Mouse (Mus musculus) heart, embryonic 14.5 days (tissue): ENCODE results near the gene Lrrc27. TPM values are rescaled to one million over a fixed set of nuclear protein-coding genes. Genes with fewer than 3 reads are reported as not detected.

ENCODE experiments used
- ATAC-seq: fragments of 200-750 bp; cut with Nextera tagmentation; 2 replicates; pipeline ENCODE4 v1.8.0; 2017; ENCODE audit warnings: low read depth, moderate TSS enrichment; ENCODE audit not compliant: insufficient number of reproducible peaks, insufficient read depth, low FRiP score
- H3K27ac ChIP-seq, 2 experiments: fragments of 200-500 bp in 1 of 2; fragments of 300-500 bp in 1 of 2; sonication (generic) in 1 of 2; replicated peaks in 1 of 2; 2 replicates each; pipeline ENCODE4 v1.5.1; 2012 to 2014; ENCODE audit warnings: low read depth in 2 of 2, low read length in 2 of 2, control low read depth in 1 of 2, mild to moderate bottlenecking in 1 of 2, mixed read lengths in 1 of 2; ENCODE audit not compliant: control insufficient read depth in 1 of 2, insufficient read depth in 1 of 2
- H3K27me3 ChIP-seq: fragments of 300-500 bp; sonication (generic); 2 replicates; pipeline ENCODE4 v1.6.1; 2014; ENCODE audit warnings: mild to moderate bottlenecking, low read length, control low read depth; ENCODE audit not compliant: control insufficient read depth, insufficient read depth
- H3K36me3 ChIP-seq: fragments of 300-500 bp; sonication (generic); 2 replicates; pipeline ENCODE4 v1.6.1; 2014; ENCODE audit warnings: mild to moderate bottlenecking, control low read depth, low read length, mixed read lengths; ENCODE audit not compliant: control insufficient read depth, insufficient read depth
- H3K4me1 ChIP-seq, 2 experiments: fragments of 200-500 bp in 1 of 2; fragments of 300-500 bp in 1 of 2; sonication (generic) in 1 of 2; 2 replicates each; pipeline ENCODE4 v1.6.1; 2012 to 2014; ENCODE audit warnings: low read length in 2 of 2, control low read depth in 1 of 2, mixed read lengths in 1 of 2; ENCODE audit not compliant: control insufficient read depth in 2 of 2, insufficient read depth in 2 of 2
- H3K4me2 ChIP-seq: fragments of 300-500 bp; sonication (generic); 2 replicates; pipeline ENCODE4 v1.6.1; 2014; ENCODE audit warnings: mild to moderate bottlenecking, low read length
- H3K4me3 ChIP-seq, 2 experiments: fragments of 200-500 bp in 1 of 2; fragments of 300-500 bp in 1 of 2; sonication (generic) in 1 of 2; 2 replicates each; pipeline ENCODE4 v1.5.1; 2012 to 2014; ENCODE audit warnings: low read length in 2 of 2, mild to moderate bottlenecking in 2 of 2, control low read depth in 1 of 2, low read depth in 1 of 2, moderate library complexity in 1 of 2; ENCODE audit not compliant: control insufficient read depth in 1 of 2, insufficient read depth in 1 of 2
- H3K9ac ChIP-seq: fragments of 300-500 bp; sonication (generic); 2 replicates; pipeline ENCODE4 v1.6.1; 2014; ENCODE audit warnings: mild to moderate bottlenecking, low read length
- H3K9me3 ChIP-seq: fragments of 300-500 bp; sonication (generic); 2 replicates; pipeline ENCODE4 v1.6.1; 2016; ENCODE audit warnings: low read length, control low read depth; ENCODE audit not compliant: control insufficient read depth
- WGBS: fragments of 180-500 bp; shearing (Covaris S2); extraction: QIAGEN DNeasy Blood & Tissue Kit; methylation state at CpG from one replicate; pipeline ENCODE4 v1.1.7; 2014; 5-methylcytosine and 5-hydroxymethylcytosine counted together
- polyA plus RNA-seq: library from polyadenylated mRNA; unstranded; fragments of >200 nt; fragmentation: Nextera tagmentation; extraction: Ambion mirVana; gene quantifications from 2 replicates; pipeline ENCODE4 v1.2.1, GENCODE M21; 2014

The Lrrc27 gene
- polyA plus RNA-seq, 1 experiment from 2014 or later, result 2.7 TPM

GRCm38 (mm10) chr7:139214596-139215340 lies 2.0 kb downstream of the Lrrc27 start:
- WGBS, result 79% methylated on average over 14 of the region's 14 CpGs
- no peak overlapping the region for H3K9ac ChIP-seq
- peaks cover 11 to 24% of the 10 kb centered on the region in 2 experiments for H3K4me1 ChIP-seq
- no peaks in the 10 kb centered on the region for H3K36me3 ChIP-seq
- no peak overlapping the region for H3K4me2 ChIP-seq
- H3K4me3 ChIP-seq, result no peak overlapping the region
- H3K27me3 ChIP-seq, result no peaks in the 10 kb centered on the region
- no peak for ATAC-seq
- H3K27ac ChIP-seq, result no peak overlapping the region
- no peaks in the 10 kb centered on the region for H3K9me3 ChIP-seq

- no peak overlapping the region for H3K27ac ChIP-seq
- ATAC-seq, result no peak
- H3K9me3 ChIP-seq, result no peaks in the 10 kb centered on the region
- H3K27me3 ChIP-seq, result no peaks in the 10 kb centered on the region
- no peak overlapping the region for H3K4me2 ChIP-seq
- 56% methylated on average over 1 of the region's 1 CpGs for WGBS
- H3K9ac ChIP-seq, result no peak overlapping the region
- no peaks in the 10 kb centered on the region for H3K36me3 ChIP-seq
- peaks cover 11 to 24% of the 10 kb centered on the region in 2 experiments for H3K4me1 ChIP-seq
- no peak overlapping the region for H3K4me3 ChIP-seq
Measured at GRCm38 (mm10) chr7:139215516-139215915, 2.7 kb downstream of the Lrrc27 start.

GRCm38 (mm10) chr7:139215946-139216345 lies 3.2 kb downstream of the Lrrc27 start:
- 84% methylated on average over 7 of the region's 7 CpGs for WGBS
- H3K9me3 ChIP-seq, result no peaks in the 10 kb centered on the region
- H3K4me1 ChIP-seq, result peaks cover 11 to 24% of the 10 kb centered on the region in 2 experiments
- H3K9ac ChIP-seq, result no peak overlapping the region
- no peak for ATAC-seq
- no peaks in the 10 kb centered on the region for H3K27me3 ChIP-seq
- no peak overlapping the region for H3K4me2 ChIP-seq
- no peaks in the 10 kb centered on the region for H3K36me3 ChIP-seq
- H3K27ac ChIP-seq, result no peak overlapping the region
- no peak overlapping the region for H3K4me3 ChIP-seq

GRCm38 (mm10) chr7:139216464-139216863 lies 3.7 kb downstream of the Lrrc27 start:
- Histone ChIP-seq H3K4me2 (no peak overlapping the region), H3K9me3 (no peaks in the 10 kb centered on the region), H3K9ac (no peak overlapping the region), H3K4me3 (no peak overlapping the region), H3K27ac (peak overlapping the region in 1 of 2 experiments; percentile 71; a peak in 2 of 4 replicates), H3K36me3 (no peaks in the 10 kb centered on the region), H3K4me1 (peaks cover 11 to 24% of the 10 kb centered on the region in 2 experiments), H3K27me3 (no peaks in the 10 kb centered on the region)
- no peak for ATAC-seq
- WGBS, result 67% methylated on average over 9 of the region's 9 CpGs

- no peak for ATAC-seq
- Histone ChIP-seq H3K4me3 (no peak overlapping the region), H3K9me3 (no peaks in the 10 kb centered on the region), H3K27ac (peak overlapping the region in 1 of 2 experiments; percentile 71; a peak in 2 of 4 replicates), H3K9ac (no peak overlapping the region), H3K27me3 (no peaks in the 10 kb centered on the region), H3K4me1 (peaks cover 11 to 24% of the 10 kb centered on the region in 2 experiments), H3K4me2 (no peak overlapping the region), H3K36me3 (no peaks in the 10 kb centered on the region)
- 87% methylated on average over 7 of the region's 7 CpGs for WGBS
Measured at GRCm38 (mm10) chr7:139217046-139217445, 4.3 kb downstream of the Lrrc27 start.

DNA sequence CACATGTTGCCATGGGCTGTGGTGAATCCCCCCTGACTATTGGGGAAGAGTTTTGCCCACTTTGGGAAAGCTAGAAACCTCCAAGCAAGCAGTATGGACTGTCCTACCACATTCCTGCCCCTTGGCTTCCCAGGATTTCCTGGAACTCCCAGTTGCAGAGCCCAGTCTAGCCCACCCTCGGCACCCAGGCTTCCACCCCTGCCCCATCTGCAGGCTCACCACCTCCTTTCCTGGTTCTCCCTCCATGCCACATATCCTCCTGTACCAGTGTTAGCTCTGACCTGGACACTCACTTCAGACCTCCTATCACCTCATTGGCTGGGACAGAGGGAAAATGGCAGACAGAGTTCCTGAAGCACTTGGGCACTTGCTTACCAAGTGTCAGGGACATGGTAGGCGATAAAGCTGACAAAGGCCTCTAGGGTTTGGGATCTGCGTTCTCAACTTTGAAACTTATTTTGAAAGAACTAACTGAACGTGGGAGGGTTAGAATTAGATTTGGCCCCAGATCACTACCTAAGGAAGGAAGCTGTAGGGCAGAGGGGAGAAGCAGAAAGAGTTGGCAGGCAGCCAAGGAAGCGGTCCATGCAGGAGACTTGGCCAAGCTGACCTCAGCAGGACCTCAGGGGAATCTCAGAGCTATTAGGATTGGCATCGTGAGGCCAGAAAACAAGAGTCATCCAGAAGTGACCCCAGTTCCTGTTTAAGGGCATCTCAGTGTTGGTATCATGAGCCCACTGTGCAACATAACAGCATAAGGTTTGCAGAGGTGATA lies 6.0 kb downstream of the Lrrc27 start:
- ATAC-seq, result no peak

DNA sequence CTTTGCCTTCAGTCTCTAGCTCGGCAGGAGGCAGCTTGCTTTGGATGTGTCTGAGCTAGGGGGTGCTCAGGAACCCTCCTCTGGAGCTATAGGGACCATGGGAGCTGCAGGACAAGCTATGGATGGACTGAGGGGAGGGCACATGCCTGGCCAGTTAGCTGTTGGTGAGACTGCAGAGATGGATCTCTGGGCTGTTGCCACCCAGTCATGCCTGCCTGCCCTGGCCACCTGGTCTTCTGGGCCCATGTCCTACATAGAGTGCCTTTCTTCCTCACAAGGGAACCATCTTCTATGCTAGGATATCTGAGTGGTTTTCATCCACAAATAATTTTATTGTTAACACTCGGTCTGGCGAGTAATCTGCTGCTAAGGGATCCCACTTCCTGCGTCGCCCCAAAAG lies 6.7 kb downstream of the Lrrc27 start:
- no peak overlapping the region; a peak in 1 of 4 replicates for H3K27ac ChIP-seq
- H3K9me3 ChIP-seq, result no peaks in the 10 kb centered on the region
- no peaks in the 10 kb centered on the region for H3K27me3 ChIP-seq
- 79% methylated on average over 5 of the region's 5 CpGs for WGBS
- no peak overlapping the region for H3K4me2 ChIP-seq
- no peak overlapping the region for H3K4me3 ChIP-seq
- H3K4me1 ChIP-seq, result peaks cover 9 to 15% of the 10 kb centered on the region in 2 experiments
- H3K36me3 ChIP-seq, result no peaks in the 10 kb centered on the region
- no peak overlapping the region for H3K9ac ChIP-seq
- ATAC-seq, result no peak

More for the DNA sequence above, 6.0 kb downstream of the Lrrc27 start:
- Histone ChIP-seq H3K9me3 (no peaks in the 10 kb centered on the region), H3K27me3 (no peaks in the 10 kb centered on the region), H3K36me3 (no peaks in the 10 kb centered on the region), H3K4me3 (no peak overlapping the region), H3K4me2 (no peak overlapping the region), H3K4me1 (peaks cover 9 to 15% of the 10 kb centered on the region in 2 experiments), H3K9ac (no peak overlapping the region), H3K27ac (peak overlapping the region in 1 of 2 experiments; percentile 19; a peak in 1 of 4 replicates)
- 33% methylated on average over 6 of the region's 6 CpGs for WGBS
